Mouse (Mus musculus): ENCODE measurements at regions not wholly inside any gene's neighbourhood (a gene's known extent, or its start where the extent isn't known, plus 50 kb on each side); places are given as distances from the start of the nearest gene placed in this dataset.
"Not testable (repeated sequence)": the region's sequence is repeated elsewhere in the genome, so short reads cannot be mapped to it uniquely, and the experiment has no call there.

- H3K9me3 ChIP-seq (ENCODE audit: low read length) = no peaks in the 10 kb centered on the region
- TF ChIP-seq NANOG (IDR thresholded peaks at IDR 0.05; ENCODE audit: borderline replicate concordance, low read length) (no peak), CTCF (conservative IDR thresholded peaks at IDR 0.05; ENCODE audit: low read length) (no peak), POU5F1 (IDR thresholded peaks at IDR 0.05; ENCODE audit: borderline replicate concordance, low read length) (no peak)
- H3K4me3 ChIP-seq (replicated peaks; ENCODE audit: low read length) = no peak overlapping the region
- H3K27me3 ChIP-seq (ENCODE audit: insufficient read depth, low read length) = no peaks in the 10 kb centered on the region
- H3K36me3 ChIP-seq (ENCODE audit: insufficient read depth, low read length) = no peaks in the 10 kb centered on the region
- peaks cover 4% of the 10 kb centered on the region; the same call in 1 of the 2 replicates for H3K4me1 ChIP-seq (replicated peaks; ENCODE audit: low read depth, low read length)
Measured at GRCm38 (mm10) chr13:70081108-70081507, 278.9 kb downstream of the Med10 start.

DNA sequence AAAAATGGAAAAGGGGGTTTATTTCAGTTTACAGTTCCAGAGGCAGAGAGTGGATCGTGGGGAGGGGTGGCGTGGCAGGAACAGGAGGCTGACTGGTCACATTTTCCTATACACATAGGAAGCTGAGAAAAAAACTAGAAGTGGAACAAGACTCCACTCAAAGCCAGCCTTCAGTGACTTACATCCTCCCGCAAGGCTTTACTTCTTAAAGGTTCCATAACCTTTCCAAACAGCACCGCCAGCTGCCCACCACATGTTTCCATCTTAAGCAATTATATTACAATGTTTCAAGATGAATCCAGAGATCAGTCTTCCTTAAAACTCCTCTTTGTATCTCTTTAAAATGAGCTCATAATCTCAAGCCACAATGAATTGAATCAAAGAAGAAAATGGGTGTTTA lies 290.7 kb downstream of the Med10 start:
- Histone ChIP-seq H3K27me3 (ENCODE audit: insufficient read depth, low read length) (no peaks in the 10 kb centered on the region), H3K36me3 (ENCODE audit: insufficient read depth, low read length) (no peaks in the 10 kb centered on the region), H3K4me1 (replicated peaks; ENCODE audit: low read depth, low read length) (no peaks in the 10 kb centered on the region), H3K9me3 (ENCODE audit: low read length) (peaks cover 9% of the 10 kb centered on the region), H3K4me3 (replicated peaks; ENCODE audit: low read length) (no peak overlapping the region)
- no peak for TF ChIP-seq CTCF (conservative IDR thresholded peaks at IDR 0.05; ENCODE audit: low read length)
- no peak for TF ChIP-seq POU5F1 (IDR thresholded peaks at IDR 0.05; ENCODE audit: borderline replicate concordance, low read length)
- no peak for TF ChIP-seq NANOG (IDR thresholded peaks at IDR 0.05; ENCODE audit: borderline replicate concordance, low read length)

DNA sequence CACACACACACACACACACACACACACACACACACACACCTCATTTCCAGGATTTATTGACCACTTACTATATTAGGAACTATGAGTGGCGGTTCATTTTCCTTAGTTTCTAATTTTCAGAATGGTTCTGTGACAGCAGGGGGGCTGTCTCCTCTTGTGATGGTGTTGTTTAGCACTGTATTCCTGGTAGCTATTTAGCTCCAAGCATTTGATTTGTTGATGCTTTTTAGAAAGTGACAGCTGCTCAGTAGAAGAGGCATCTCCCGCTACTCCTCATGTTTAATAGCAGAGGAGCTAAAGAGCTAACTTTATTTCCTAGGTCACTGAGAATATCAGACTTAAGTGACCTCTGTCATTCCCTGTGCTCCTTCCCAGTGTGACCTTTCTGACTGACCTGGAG lies 291.8 kb downstream of the Med10 start:
- no peak overlapping the region for H3K4me3 ChIP-seq (replicated peaks; ENCODE audit: low read length)
- H3K27me3 ChIP-seq (ENCODE audit: insufficient read depth, low read length) = no peaks in the 10 kb centered on the region
- H3K9me3 ChIP-seq (ENCODE audit: low read length) = peaks cover 9% of the 10 kb centered on the region
- TF ChIP-seq NANOG (IDR thresholded peaks at IDR 0.05; ENCODE audit: borderline replicate concordance, low read length) = no peak
- TF ChIP-seq CTCF (conservative IDR thresholded peaks at IDR 0.05; ENCODE audit: low read length) = no peak
- no peak for TF ChIP-seq POU5F1 (IDR thresholded peaks at IDR 0.05; ENCODE audit: borderline replicate concordance, low read length)
- H3K4me1 ChIP-seq (replicated peaks; ENCODE audit: low read depth, low read length) = no peaks in the 10 kb centered on the region
- H3K36me3 ChIP-seq (ENCODE audit: insufficient read depth, low read length) = no peaks in the 10 kb centered on the region

- Histone ChIP-seq H3K4me3 (replicated peaks; ENCODE audit: low read length) (no peak overlapping the region), H3K36me3 (ENCODE audit: insufficient read depth, low read length) (no peaks in the 10 kb centered on the region), H3K4me1 (replicated peaks; ENCODE audit: low read depth, low read length) (no peaks in the 10 kb centered on the region), H3K27me3 (ENCODE audit: insufficient read depth, low read length) (no peaks in the 10 kb centered on the region), H3K9me3 (ENCODE audit: low read length) (no peaks in the 10 kb centered on the region)
- TF ChIP-seq POU5F1 (IDR thresholded peaks at IDR 0.05; ENCODE audit: borderline replicate concordance, low read length) = no peak
- TF ChIP-seq CTCF (conservative IDR thresholded peaks at IDR 0.05; ENCODE audit: low read length) = no peak
- no peak for TF ChIP-seq NANOG (IDR thresholded peaks at IDR 0.05; ENCODE audit: borderline replicate concordance, low read length)
Measured at GRCm38 (mm10) chr13:70096430-70097301, 294.5 kb downstream of the Med10 start.

GRCm38 (mm10) chr13:70100091-70100490 lies 297.9 kb downstream of the Med10 start:
- H3K4me1 ChIP-seq (replicated peaks; ENCODE audit: low read depth, low read length); H3K4me3 ChIP-seq (replicated peaks; ENCODE audit: low read length); H3K27me3 ChIP-seq (ENCODE audit: insufficient read depth, low read length); H3K36me3 ChIP-seq (ENCODE audit: insufficient read depth, low read length); H3K9me3 ChIP-seq (ENCODE audit: low read length): not testable (repeated sequence)

DNA sequence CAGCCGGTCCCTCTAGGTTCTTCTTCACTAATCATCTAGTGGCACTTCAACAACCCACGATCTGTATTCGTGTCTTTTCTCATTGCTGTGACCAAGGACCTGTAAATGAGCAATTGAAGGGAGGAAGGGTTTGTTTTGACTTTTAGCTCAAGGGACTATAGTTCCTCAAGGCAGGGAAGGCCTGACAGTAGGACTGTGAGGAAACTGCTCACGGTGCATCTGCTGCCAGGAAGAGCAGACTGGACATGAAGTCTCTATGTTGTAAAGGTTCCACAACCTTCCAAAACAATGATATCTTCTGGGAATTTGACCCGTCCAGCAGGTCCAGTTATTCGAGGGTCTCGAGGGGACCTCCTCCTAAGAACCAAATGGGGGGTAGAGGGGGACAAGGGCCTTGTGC lies 300.8 kb downstream of the Med10 start:
- Histone ChIP-seq H3K36me3 (ENCODE audit: insufficient read depth, low read length) (no peaks in the 10 kb centered on the region), H3K4me3 (replicated peaks; ENCODE audit: low read length) (no peak overlapping the region), H3K27me3 (ENCODE audit: insufficient read depth, low read length) (no peaks in the 10 kb centered on the region), H3K4me1 (replicated peaks; ENCODE audit: low read depth, low read length) (no peaks in the 10 kb centered on the region), H3K9me3 (ENCODE audit: low read length) (no peaks in the 10 kb centered on the region)
- TF ChIP-seq CTCF (conservative IDR thresholded peaks at IDR 0.05; ENCODE audit: low read length) (no peak), NANOG (IDR thresholded peaks at IDR 0.05; ENCODE audit: borderline replicate concordance, low read length) (no peak), POU5F1 (IDR thresholded peaks at IDR 0.05; ENCODE audit: borderline replicate concordance, low read length) (no peak)

DNA sequence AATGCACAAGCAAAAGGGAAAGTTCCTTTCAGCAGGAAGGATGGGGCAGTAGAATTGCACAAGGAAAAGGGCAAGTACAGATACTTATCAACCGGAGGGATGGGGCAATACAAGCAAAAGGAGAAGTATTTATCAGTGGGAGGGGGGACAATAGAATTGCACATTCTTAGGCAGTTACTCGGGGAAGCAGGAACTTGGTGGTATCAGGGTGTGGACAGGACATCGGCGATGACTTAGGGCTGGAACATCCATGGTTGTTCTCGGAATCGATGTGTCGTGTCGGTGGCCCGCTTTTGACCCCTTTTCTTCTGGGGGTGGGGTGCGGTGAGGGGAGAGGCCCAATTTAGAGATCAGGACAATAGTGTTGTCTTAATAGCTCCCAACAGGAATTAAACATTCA lies 301.3 kb downstream of the Med10 start:
- H3K36me3 ChIP-seq (ENCODE audit: insufficient read depth, low read length); H3K4me3 ChIP-seq (replicated peaks; ENCODE audit: low read length); H3K4me1 ChIP-seq (replicated peaks; ENCODE audit: low read depth, low read length); H3K9me3 ChIP-seq (ENCODE audit: low read length); H3K27me3 ChIP-seq (ENCODE audit: insufficient read depth, low read length): not testable (repeated sequence)

DNA sequence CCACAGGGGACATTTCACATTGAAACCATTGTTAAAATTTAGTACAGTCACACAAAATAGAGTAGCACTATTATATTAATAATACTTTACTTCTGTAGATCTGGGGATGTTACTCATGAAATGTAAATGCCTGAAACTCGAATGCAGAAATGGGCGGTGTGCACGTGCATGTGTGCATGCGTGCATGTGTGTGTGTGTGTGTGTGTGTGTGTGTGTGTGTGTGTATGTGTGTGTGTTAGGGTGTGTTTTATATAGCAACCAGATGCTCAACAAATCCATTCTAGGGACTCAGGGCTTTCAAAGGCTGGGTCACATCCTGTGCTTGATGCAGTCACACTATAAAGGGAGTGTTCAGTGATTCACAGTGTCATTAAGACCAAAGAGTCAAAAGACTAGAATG lies 301.7 kb downstream of the Med10 start:
- Histone ChIP-seq H3K4me1 (replicated peaks; ENCODE audit: low read depth, low read length) (no peaks in the 10 kb centered on the region), H3K27me3 (ENCODE audit: insufficient read depth, low read length) (no peaks in the 10 kb centered on the region), H3K4me3 (replicated peaks; ENCODE audit: low read length) (no peak overlapping the region), H3K36me3 (ENCODE audit: insufficient read depth, low read length) (no peaks in the 10 kb centered on the region), H3K9me3 (ENCODE audit: low read length) (no peaks in the 10 kb centered on the region)
- no peak for TF ChIP-seq POU5F1 (IDR thresholded peaks at IDR 0.05; ENCODE audit: borderline replicate concordance, low read length)
- TF ChIP-seq CTCF (conservative IDR thresholded peaks at IDR 0.05; ENCODE audit: low read length) = no peak

GRCm38 (mm10) chr13:70115576-70115975 lies 313.4 kb downstream of the Med10 start:
- Histone ChIP-seq H3K9me3 (ENCODE audit: low read length) (peaks cover 21% of the 10 kb centered on the region), H3K4me1 (replicated peaks; ENCODE audit: low read depth, low read length) (no peaks in the 10 kb centered on the region), H3K27me3 (ENCODE audit: insufficient read depth, low read length) (no peaks in the 10 kb centered on the region), H3K36me3 (ENCODE audit: insufficient read depth, low read length) (no peaks in the 10 kb centered on the region), H3K4me3 (replicated peaks; ENCODE audit: low read length) (no peak overlapping the region)
- no peak for TF ChIP-seq POU5F1 (IDR thresholded peaks at IDR 0.05; ENCODE audit: borderline replicate concordance, low read length)
- TF ChIP-seq CTCF (conservative IDR thresholded peaks at IDR 0.05; ENCODE audit: low read length) = no peak
- no peak for TF ChIP-seq NANOG (IDR thresholded peaks at IDR 0.05; ENCODE audit: borderline replicate concordance, low read length)

Data from E14TG2a.4 (cell line).